Mouse (Mus musculus) embryonic facial prominence, embryonic 14.5 days (tissue): Measurements from ENCODE around the gene Hapln4. TPM values are rescaled to one million over a fixed set of nuclear protein-coding genes. Genes with fewer than 3 reads are reported as not detected.
A peak's percentile ranks its signal among the peaks of the same experiment; 100 is the strongest.

Experiments used
- ATAC-seq: fragments of 200-750 bp; cut with Nextera tagmentation; 2 replicates; pipeline ENCODE4 v1.8.0; 2017; ENCODE audit warnings: low read depth, moderate number of reproducible peaks, moderate TSS enrichment
- DNase-seq: peaks from one replicate; pipeline ENCODE4 v3.0.0-alpha.2; 2015; ENCODE audit warnings: low spot score
- H3K27ac ChIP-seq: fragments of 300-500 bp; sonication (generic); replicated peaks from 2 replicates; pipeline ENCODE4 v1.5.1; 2014; ENCODE audit warnings: low read depth, mild to moderate bottlenecking, low read length, moderate library complexity
- H3K27me3 ChIP-seq: fragments of 300-500 bp; sonication (generic); replicated peaks from 2 replicates; pipeline ENCODE4 v1.6.1; 2014; ENCODE audit warnings: low read length; ENCODE audit not compliant: control insufficient read depth, insufficient read depth
- H3K36me3 ChIP-seq: fragments of 300-500 bp; sonication (generic); 2 replicates; pipeline ENCODE4 v1.6.1; 2014; ENCODE audit warnings: low read length, mixed read lengths; ENCODE audit not compliant: control insufficient read depth, insufficient read depth
- H3K4me1 ChIP-seq: fragments of 300-500 bp; sonication (generic); 2 replicates; pipeline ENCODE4 v1.6.1; 2014; ENCODE audit warnings: antibody characterized with exemption, low read length; ENCODE audit not compliant: control insufficient read depth, insufficient read depth
- H3K4me2 ChIP-seq: fragments of 300-500 bp; sonication (generic); 2 replicates; pipeline ENCODE4 v1.6.1; 2014; ENCODE audit warnings: low read depth, mild to moderate bottlenecking, low read length, moderate library complexity, mixed read lengths
- H3K4me3 ChIP-seq: fragments of 300-500 bp; sonication (generic); 2 replicates; pipeline ENCODE4 v1.5.1; 2014; ENCODE audit warnings: low read depth, mild to moderate bottlenecking, low read length
- H3K9ac ChIP-seq: fragments of 300-500 bp; sonication (generic); 2 replicates; pipeline ENCODE4 v1.6.1; 2014; ENCODE audit warnings: low read depth, mild to moderate bottlenecking, low read length, moderate library complexity, mixed read lengths
- H3K9me3 ChIP-seq: fragments of 300-500 bp; sonication (generic); 2 replicates; pipeline ENCODE4 v1.6.1; 2016; ENCODE audit warnings: low read length; ENCODE audit not compliant: control insufficient read depth
- WGBS: fragments of 180-500 bp; shearing (Covaris S2); extraction: QIAGEN DNeasy Blood & Tissue Kit; methylation state at CpG from one replicate; pipeline ENCODE4 v1.1.7; 2014; 5-methylcytosine and 5-hydroxymethylcytosine counted together
- polyA plus RNA-seq: library from polyadenylated mRNA; unstranded; fragments of >200 nt; fragmentation: Nextera tagmentation; extraction: Ambion mirVana; gene quantifications from 2 replicates; pipeline ENCODE4 v1.2.1, GENCODE M21; 2014

The Hapln4 gene
- polyA plus RNA-seq, 1 experiment from 2014 or later: 0.53 TPM

DNA sequence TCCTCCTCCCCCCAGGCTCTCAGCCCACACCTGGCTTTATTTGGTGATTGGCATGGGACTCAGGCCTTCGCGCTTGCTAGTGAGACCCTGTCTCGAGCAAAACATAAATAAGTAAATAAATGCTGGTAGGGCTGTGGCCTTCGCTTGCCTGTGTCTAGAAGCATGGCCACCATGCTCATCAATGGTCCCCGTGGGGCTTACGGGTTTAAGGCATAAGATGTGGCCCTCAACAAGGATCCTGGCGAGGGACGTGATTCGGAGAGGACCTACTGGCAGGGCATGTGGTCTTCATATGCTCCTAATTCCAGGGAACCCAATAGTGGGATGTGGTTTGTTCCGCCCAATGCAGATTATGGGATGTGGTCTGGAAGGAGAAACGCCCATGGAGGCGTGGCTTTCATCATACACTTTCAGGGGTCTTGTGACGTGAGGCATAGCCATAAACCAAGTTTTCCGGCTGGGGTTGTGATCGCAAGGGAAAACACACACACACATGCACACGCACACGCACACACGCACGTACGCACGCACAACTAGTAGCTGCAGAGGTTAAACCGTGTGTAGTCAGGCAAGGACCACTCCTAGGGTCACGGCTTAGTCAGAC is 28.0 kb downstream of the Hapln4 start:
- WGBS: 43% methylated on average over 23 of the region's 23 CpGs
- no peak overlapping the region for H3K9ac ChIP-seq
- H3K4me1 ChIP-seq: 0 out of 2 replicates have a peak, but pooled peaks cover 4% of the 10 kb centered on the region
- no peak overlapping the region for H3K4me2 ChIP-seq
- no peaks in the 10 kb centered on the region for H3K9me3 ChIP-seq
- H3K36me3 ChIP-seq: no peaks in the 10 kb centered on the region
- no peak overlapping the region for H3K4me3 ChIP-seq
- ATAC-seq (no peak), DNase-seq (no peak)
- H3K27ac ChIP-seq: no peak overlapping the region
- peaks cover 64% of the 10 kb centered on the region for H3K27me3 ChIP-seq

DNA sequence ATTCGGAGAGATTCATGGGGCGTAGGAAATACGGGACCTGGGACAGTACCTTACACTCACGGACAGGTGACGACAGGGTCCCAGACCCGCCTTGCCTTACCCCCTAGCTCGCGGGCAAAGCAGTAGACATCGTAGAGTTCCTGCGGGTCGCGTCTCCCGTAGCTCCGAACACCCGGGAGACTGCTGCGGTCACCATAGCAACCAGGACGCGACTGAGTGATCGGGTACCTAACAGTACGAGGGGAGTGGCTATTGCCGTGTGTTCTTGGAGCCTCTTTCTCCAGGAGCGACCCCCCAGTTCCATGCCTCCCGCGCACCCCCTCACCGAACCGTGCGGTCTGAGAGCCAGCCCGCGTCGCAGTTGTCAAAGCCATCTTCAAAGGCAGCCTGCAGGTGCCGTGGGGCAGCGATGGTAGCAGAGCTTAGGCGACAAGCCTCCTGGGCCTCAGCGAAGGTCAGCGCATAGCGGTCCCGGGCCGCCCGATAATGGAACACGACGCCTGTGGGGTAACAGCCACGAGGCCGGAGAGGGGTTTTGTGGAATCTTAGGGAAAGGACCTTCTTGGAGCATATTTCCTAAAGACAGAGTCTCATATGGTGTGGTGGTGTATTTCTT is 29.3 kb downstream of the Hapln4 start:
- ATAC-seq (peak; percentile 44; the same call in 1 of the 2 replicates), DNase-seq (no peak)
- no peaks in the 10 kb centered on the region for H3K9me3 ChIP-seq
- peaks cover 75% of the 10 kb centered on the region for H3K27me3 ChIP-seq
- no peak overlapping the region for H3K4me3 ChIP-seq
- no peaks in the 10 kb centered on the region for H3K36me3 ChIP-seq
- H3K4me2 ChIP-seq: no peak overlapping the region
- 0 out of 2 replicates have a peak, but pooled peaks cover 4% of the 10 kb centered on the region for H3K4me1 ChIP-seq
- 8% methylated on average over 43 of the region's 43 CpGs for WGBS
- no peak overlapping the region for H3K27ac ChIP-seq
- H3K9ac ChIP-seq: no peak overlapping the region

DNA sequence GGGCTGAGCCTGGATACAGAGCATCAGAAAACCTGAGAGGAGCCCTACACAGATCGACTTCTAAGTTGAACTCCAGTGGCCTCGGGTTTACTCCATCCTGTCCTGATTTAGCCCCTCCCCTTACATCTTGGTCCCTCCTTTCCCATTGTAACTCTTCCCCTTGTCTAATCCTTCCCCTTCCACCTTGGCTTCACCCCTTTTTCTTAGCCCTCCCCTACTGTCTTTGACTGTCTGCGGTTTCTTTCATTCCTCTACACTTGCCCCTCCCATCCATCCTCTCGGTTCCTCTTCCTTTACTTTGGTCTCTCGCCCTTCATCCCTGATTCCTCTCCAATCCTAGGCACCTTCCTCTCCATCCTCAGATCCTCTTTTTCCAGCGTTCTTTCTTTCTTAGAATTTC is 31.2 kb downstream of the Hapln4 start:
- Histone ChIP-seq H3K9ac (no peak overlapping the region), H3K4me3 (no peak overlapping the region), H3K4me1 (0 out of 2 replicates have a peak, but pooled peaks cover 4% of the 10 kb centered on the region), H3K27me3 (peaks cover 95% of the 10 kb centered on the region), H3K4me2 (no peak overlapping the region), H3K36me3 (no peaks in the 10 kb centered on the region), H3K9me3 (no peaks in the 10 kb centered on the region), H3K27ac (no peak overlapping the region)
- 14% methylated on average over 6 of the region's 6 CpGs for WGBS
- ATAC-seq (no peak), DNase-seq (no peak)

DNA sequence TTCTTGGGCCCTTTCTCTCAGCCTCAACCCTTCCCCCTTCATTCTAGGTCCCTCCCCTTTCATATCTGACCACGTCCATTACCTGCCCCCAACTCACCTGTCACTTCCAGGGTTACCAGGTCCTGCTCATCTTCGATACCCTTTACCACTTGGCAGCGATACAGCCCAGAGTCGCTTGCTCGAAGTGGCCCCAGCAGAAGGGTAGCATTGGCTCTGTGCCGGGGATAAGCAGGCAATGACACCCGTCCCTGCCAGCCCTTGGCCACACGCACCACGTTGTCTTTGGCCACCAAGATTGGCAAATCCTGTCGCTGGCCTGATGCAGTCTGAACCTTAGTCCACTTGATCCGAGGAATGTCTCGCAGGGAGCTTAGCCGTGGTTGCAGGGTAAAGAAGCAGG is 31.6 kb downstream of the Hapln4 start:
- Histone ChIP-seq H3K27ac (no peak overlapping the region), H3K4me3 (no peak overlapping the region), H3K27me3 (peaks cover 98% of the 10 kb centered on the region), H3K9me3 (no peaks in the 10 kb centered on the region), H3K4me1 (0 out of 2 replicates have a peak, but pooled peaks cover 4% of the 10 kb centered on the region), H3K9ac (no peak overlapping the region), H3K36me3 (no peaks in the 10 kb centered on the region), H3K4me2 (no peak overlapping the region)
- ATAC-seq (no peak), DNase-seq (no peak)
- WGBS: 69% methylated on average over 13 of the region's 13 CpGs

DNA sequence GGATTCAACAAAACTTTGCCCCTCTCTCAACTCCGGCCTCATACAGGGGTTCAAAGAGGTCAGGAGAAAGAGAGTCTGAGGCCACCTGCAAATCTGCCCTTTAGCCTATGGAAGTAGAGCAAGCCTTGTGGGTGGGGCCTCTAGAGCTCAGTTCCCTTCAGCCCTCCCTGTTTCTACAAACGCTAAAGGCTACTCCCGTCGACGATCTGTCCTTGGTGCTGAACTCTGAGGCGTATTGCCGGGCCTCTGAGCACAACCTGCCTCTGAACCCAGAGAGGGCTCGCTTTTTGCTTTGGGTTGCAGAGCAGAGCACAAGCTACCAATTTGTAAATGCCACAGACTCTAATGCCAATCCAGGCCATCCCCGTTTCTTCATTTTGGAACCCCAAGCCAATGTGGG is 34.4 kb downstream of the Hapln4 start:
- ATAC-seq (no peak), DNase-seq (peak; percentile 72)
- WGBS: 7% methylated on average over 9 of the region's 9 CpGs
- Histone ChIP-seq H3K4me1 (no peaks in the 10 kb centered on the region), H3K4me2 (no peak overlapping the region), H3K36me3 (no peaks in the 10 kb centered on the region), H3K27ac (no peak overlapping the region), H3K4me3 (no peak overlapping the region), H3K9ac (no peak overlapping the region), H3K9me3 (no peaks in the 10 kb centered on the region), H3K27me3 (peaks cover 78% of the 10 kb centered on the region)

DNA sequence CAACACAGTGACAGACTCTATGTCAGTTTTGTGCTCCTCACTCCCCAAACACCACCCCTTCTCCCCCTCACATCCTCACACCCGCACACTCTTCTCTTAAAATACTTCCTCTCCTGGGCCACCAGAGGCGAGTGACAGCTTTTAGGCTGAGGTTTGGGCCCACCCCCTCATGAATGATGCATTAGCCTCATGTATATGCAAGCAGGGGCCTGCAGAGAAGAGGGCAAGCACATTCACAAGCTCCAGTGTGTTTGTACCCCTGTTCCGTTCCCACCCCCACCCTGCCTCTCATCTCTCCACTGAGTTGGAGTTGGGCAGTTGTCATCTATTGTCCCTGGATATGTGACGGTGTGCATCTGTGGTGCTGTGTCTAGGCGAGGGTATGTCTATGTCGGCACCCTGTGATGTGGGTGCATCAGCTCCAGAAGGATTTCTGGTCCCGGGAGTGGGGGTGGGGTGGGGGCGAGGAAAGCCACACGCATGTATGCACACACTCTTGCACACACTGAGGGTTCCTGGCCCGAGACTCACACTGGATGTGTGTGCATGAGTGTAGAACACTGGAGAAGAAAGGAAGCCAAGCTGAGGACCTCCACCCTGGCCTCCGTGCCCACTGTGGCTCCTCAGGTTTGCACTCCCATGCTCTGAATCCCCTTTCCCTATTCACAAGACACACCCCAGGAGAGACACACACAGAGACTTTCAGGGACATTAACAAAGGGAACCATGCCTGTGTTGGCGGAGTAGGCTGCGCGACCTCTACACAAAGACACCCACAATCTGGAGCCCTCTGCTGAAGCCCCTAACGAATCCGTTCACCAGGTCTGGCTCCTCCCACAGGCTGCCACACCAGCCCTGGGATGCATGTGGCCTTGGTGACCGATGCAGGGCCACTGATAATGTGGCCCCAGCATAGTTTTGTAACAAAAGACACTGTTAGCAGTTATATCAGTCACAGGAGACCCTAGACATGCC is 35.8 kb downstream of the Hapln4 start:
- ATAC-seq: peak; percentile 28; the same call in 1 of the 2 replicates
- no peak for DNase-seq
- Histone ChIP-seq H3K27me3 (peaks cover 64% of the 10 kb centered on the region), H3K4me2 (peak overlapping the region; percentile 6; the same call in 1 of the 2 replicates), H3K4me1 (no peaks in the 10 kb centered on the region), H3K9ac (no peak overlapping the region), H3K27ac (no peak overlapping the region), H3K36me3 (no peaks in the 10 kb centered on the region), H3K9me3 (no peaks in the 10 kb centered on the region), H3K4me3 (no peak overlapping the region; the same call in 1 of the 2 replicates)
- 10% methylated on average over 17 of the region's 17 CpGs for WGBS

DNA sequence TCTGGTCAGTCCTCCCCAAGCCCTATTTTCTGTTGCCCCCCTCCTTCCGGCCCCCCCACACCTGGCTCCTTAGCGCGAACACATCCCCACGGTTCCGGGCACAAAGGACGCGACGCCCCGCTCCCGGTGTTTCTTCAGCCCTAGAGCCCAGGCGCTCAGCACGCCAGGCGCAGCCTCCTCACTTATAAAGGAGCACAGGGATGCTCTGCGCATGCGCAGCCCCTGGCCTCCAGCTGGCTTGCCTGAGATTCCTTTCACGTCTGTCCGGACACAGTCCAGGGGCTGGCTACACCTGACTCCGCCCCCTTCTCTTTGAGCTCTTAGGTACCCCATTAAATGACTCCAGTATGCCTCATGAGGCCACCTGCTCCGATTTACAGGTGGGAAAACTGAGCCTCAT is 37.4 kb downstream of the Hapln4 start, which contains the start of gene Ncan:
Gene Ncan, minus strand, starts transcription at position 207 of the 400 bp plus-strand sequence.
- Histone ChIP-seq H3K27ac (no peak within 1 kb of the TSS), H3K9me3 (no peaks in the 10 kb centered on the region), H3K9ac (peak within 1 kb of the TSS; percentile 51), H3K4me3 (peak within 1 kb of the TSS; percentile 19), H3K27me3 (peaks cover 47% of the 10 kb centered on the region), H3K4me2 (peak within 1 kb of the TSS; percentile 48), H3K36me3 (no peaks in the 10 kb centered on the region), H3K4me1 (no peaks in the 10 kb centered on the region)
- 1% methylated on average over 19 of the region's 19 CpGs for WGBS
- peak; percentile 86 for DNase-seq
- ATAC-seq: peak; percentile 65

DNA sequence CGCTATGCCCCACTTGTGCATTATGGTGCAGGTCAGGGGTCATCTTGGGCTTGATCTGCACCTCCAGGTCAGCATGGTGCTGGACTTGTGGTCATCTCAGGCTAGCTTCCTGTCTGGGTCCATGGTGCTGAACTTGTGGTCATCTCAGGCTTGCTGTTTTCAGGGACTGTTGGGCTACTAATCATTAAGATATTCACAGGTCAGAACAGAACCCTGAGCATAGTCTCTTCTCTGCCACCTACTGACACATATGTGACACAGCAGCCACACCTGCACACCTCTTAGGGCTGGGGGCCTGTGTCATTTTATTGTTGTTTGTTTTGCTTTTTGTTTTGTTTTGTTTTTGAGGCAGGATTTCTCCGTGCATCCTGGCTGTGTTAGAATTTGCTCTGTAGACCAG is 39.6 kb downstream of the Hapln4 start:
- Histone ChIP-seq H3K4me3 (no peak overlapping the region), H3K9ac (no peak overlapping the region), H3K27ac (no peak overlapping the region), H3K27me3 (peaks cover 28% of the 10 kb centered on the region), H3K36me3 (no peaks in the 10 kb centered on the region), H3K4me2 (no peak overlapping the region), H3K4me1 (no peaks in the 10 kb centered on the region), H3K9me3 (no peaks in the 10 kb centered on the region)
- WGBS: 58% methylated on average over 2 of the region's 2 CpGs
- DNase-seq: no peak
- ATAC-seq: no peak
